Mouse (Mus musculus): Measurements from ENCODE around the gene Slc26a3. TPM values are rescaled to one million over a fixed set of nuclear protein-coding genes. Genes with fewer than 3 reads are reported as not detected.

Slc26a3 gene
- polyA plus RNA-seq (2015; fragmentation: Nextera tagmentation; extraction: Ambion mirVana) = 0.12 and 0.13 TPM in 2 replicates

DNA sequence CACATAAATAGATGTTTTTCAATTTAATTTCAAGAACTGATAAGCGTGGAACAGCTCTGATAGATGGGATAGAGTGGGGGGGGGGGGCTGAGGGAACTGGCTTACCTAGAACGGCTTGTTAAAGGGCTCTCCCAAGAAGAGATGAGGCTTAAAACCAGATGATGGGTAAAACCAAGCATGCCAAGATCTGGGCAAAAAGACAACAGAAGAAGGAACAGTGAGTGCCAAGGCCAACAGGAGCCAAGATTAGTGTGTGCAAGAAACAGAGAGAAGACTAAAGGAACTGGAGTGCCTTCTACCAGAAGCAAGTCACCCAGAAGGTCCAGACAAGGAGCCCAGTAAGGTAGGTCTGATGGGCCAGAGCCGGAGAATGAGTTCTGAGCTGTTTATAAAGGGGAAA, at the start of gene Slc26a3:
Gene Slc26a3 (plus strand): TSS at position 301 of the 400 bp plus-strand sequence.
- no peak within 1 kb of the TSS for H3K9ac ChIP-seq
- H3K4me1 ChIP-seq = no peaks in the 10 kb centered on the region
- 81% methylated on average over 3 of the region's 3 CpGs for WGBS
- H3K36me3 ChIP-seq = no peaks in the 10 kb centered on the region
- no peaks in the 10 kb centered on the region for H3K9me3 ChIP-seq (replicated peaks)
- H3K4me2 ChIP-seq (replicated peaks) = no peak within 1 kb of the TSS
- H3K27ac ChIP-seq (replicated peaks) = no peak within 1 kb of the TSS
- H3K27me3 ChIP-seq = no peaks in the 10 kb centered on the region
- ATAC-seq (ENCODE audit: insufficient number of reproducible peaks, low FRiP score, low TSS enrichment, low read depth) = no peak
- H3K4me3 ChIP-seq (replicated peaks) = no peak within 1 kb of the TSS

DNA sequence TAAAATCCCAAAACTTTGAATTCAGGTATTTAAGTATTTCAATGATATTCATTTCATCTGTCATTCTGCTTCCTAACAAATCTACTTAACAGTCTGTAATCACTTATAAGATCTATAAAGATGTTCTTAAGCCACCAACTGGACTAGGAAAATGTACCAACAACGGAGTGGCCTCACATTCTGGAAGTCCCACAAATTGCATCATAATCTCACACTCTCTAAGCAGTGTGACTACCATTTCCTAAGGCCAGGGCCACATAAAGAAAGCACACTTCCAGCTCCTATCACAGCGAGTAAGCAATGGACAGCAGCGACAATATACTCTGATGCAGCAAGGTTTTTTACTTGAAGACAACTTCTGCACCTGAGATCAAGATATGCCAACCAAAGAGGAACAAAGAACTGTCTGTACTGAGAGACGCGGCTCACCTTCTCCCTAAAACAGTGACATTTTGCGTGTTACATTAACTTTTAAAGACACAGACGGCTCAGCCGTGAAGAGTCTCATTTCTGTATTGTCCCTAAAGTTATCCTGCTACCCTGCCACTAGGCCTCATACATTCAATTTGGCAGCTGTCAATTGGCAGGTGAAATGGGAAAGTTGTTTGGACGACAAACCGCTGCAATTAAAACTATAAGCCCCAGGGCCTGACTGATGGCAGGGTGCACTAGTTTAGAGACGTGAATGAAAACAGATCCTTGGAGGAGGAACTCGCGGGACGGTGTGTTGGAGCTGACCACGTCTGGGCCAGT, 40.3 kb upstream of the Slc26a3 start:
- H3K9ac ChIP-seq = peak overlapping the region; percentile 76
- no peaks in the 10 kb centered on the region for H3K27me3 ChIP-seq
- 24% methylated on average over 15 of the region's 15 CpGs for WGBS
- H3K36me3 ChIP-seq = peaks cover 17% of the 10 kb centered on the region
- peak overlapping the region; percentile 86 for H3K4me3 ChIP-seq (replicated peaks)
- no peaks in the 10 kb centered on the region for H3K9me3 ChIP-seq (replicated peaks)
- H3K27ac ChIP-seq (replicated peaks) = peak overlapping the region; percentile 84
- ATAC-seq (ENCODE audit: insufficient number of reproducible peaks, low FRiP score, low TSS enrichment, low read depth) = no peak
- H3K4me2 ChIP-seq (replicated peaks) = peak overlapping the region; percentile 62
- peaks cover 12% of the 10 kb centered on the region for H3K4me1 ChIP-seq

DNA sequence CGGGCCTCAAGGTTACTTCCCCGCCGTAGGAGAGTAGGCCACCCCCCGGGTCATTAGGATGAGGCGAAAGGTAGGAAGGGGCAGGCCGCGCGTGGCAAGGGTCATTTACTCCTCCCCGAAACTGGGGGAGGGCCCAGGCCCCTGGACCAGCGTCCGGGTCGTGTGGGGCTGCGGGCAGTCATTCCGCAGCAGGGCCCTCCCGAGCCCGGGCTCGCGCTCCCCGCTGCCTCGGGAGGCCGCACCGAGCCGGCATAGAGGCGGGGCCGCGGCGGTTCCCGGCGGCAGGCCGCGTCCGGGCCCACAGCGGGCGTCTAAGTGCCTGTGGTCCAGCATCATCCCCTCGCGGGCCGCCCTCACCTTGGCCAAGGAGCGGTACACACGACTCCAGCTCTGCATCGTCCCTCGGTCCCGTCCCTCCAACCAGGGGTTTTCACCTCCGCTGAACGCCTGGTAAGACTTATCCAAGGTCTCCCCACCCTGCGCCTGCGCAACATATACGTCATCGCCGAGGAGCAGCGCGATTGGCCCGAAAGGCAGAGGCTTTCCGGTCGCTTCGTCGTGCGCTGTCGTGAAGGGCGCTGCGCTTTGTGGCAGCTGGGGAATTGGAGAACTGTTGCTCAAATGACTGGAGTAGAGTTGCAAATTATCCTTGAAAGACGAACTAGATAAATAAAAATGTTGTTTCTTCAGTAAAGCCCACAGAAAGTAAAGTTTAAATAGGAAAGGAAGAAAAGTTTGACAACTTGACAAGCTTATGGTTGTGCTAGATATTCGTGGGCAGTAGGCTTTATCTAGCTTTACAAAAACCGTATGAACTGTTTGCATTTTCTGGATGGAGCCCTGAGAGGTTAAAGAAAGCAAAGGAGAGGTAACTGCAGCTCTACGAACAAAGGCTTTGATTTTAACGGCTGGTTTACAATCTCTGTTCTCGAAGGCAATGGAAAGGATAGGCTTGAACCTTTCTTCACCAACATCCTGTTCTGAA, 39.4 kb upstream of the Slc26a3 start, which contains the start of gene Dld:
Gene Dld (minus strand): TSS at position 510 of the 985 bp plus-strand sequence.
- peak; percentile 97 for ATAC-seq (ENCODE audit: insufficient number of reproducible peaks, low FRiP score, low TSS enrichment, low read depth)
- H3K4me3 ChIP-seq (replicated peaks) = peak within 1 kb of the TSS; percentile 86
- H3K27me3 ChIP-seq = no peaks in the 10 kb centered on the region
- WGBS = 5% methylated on average over 50 of the region's 66 CpGs
- H3K9me3 ChIP-seq (replicated peaks) = no peaks in the 10 kb centered on the region
- peak within 1 kb of the TSS; percentile 62 for H3K4me2 ChIP-seq (replicated peaks)
- peak within 1 kb of the TSS; percentile 76 for H3K9ac ChIP-seq
- peaks cover 12% of the 10 kb centered on the region for H3K4me1 ChIP-seq
- H3K36me3 ChIP-seq = peaks cover 17% of the 10 kb centered on the region
- peak within 1 kb of the TSS; percentile 84 for H3K27ac ChIP-seq (replicated peaks)

DNA sequence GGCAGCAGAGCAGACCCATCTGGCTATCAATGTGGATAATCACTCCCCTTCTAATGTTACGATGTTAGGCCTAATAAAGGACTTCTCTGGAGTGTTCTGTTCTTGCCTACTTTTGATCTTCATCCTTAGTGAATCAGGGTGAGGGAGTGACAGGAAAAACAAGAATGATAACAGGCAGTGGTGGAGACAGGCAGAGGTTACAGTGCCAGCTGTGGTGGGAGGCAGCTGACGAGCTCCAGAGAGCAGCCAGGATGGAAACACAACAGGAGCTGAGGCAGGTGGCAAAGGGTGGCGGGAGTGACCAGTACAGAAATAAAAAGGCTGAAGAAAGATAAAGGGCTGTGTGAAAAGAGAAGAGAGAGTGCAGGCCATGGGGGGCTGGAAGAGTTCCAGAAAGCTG, 24.2 kb upstream of the Slc26a3 start:
- H3K36me3 ChIP-seq = no peaks in the 10 kb centered on the region
- no peaks in the 10 kb centered on the region for H3K9me3 ChIP-seq (replicated peaks)
- no peak overlapping the region for H3K4me2 ChIP-seq (replicated peaks)
- no peak for ATAC-seq (ENCODE audit: insufficient number of reproducible peaks, low FRiP score, low TSS enrichment, low read depth)
- no peaks in the 10 kb centered on the region for H3K4me1 ChIP-seq
- no peak overlapping the region for H3K4me3 ChIP-seq (replicated peaks)
- no peak overlapping the region for H3K9ac ChIP-seq
- H3K27ac ChIP-seq (replicated peaks) = no peak overlapping the region
- 70% methylated on average over 3 of the region's 3 CpGs for WGBS
- H3K27me3 ChIP-seq = no peaks in the 10 kb centered on the region

DNA sequence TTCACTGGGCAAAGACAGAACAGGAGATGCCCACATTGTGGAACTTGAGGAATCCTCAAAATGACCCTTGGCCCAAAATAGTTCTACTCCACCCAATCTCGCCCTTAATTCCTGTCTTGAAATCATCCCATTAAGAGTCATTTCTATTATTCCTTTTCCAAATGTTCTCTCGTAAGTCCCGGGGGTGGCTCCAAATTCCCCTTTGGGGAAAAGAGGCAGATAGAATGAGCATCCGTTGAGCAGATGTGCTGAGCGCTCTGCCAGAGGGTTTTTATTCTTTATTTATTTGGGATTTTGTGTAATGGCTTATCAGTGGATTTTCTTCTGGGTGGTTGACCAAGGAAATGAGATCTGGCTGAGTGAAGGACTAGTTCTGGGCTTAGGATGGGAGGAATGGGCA, 22.9 kb upstream of the Slc26a3 start:
- H3K27ac ChIP-seq (replicated peaks) = no peak overlapping the region
- WGBS = 67% methylated on average over 5 of the region's 5 CpGs
- H3K4me3 ChIP-seq (replicated peaks) = no peak overlapping the region
- no peaks in the 10 kb centered on the region for H3K9me3 ChIP-seq (replicated peaks)
- no peaks in the 10 kb centered on the region for H3K36me3 ChIP-seq
- no peak for ATAC-seq (ENCODE audit: insufficient number of reproducible peaks, low FRiP score, low TSS enrichment, low read depth)
- no peak overlapping the region for H3K9ac ChIP-seq
- H3K27me3 ChIP-seq = no peaks in the 10 kb centered on the region
- H3K4me2 ChIP-seq (replicated peaks) = no peak overlapping the region
- no peaks in the 10 kb centered on the region for H3K4me1 ChIP-seq

DNA sequence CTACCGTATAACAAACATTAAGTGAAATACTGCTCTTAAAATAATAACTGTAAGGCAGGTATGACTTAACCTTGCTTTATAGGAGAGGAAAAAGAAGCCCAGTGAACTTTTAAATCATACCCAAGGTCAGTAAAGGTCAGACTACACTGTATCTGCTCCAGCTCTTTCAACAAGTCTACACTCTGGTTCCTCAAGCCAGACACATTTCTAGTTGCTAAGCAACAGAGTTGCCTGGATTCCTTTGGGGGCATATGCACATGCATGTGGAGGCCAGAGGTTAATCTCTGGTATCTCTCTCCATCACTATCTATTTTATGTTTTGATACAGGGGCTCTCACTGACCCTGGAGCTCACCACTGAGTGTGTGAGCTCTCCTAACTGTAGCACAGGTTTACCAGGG, 21.6 kb upstream of the Slc26a3 start:
- Histone ChIP-seq H3K9ac (no peak overlapping the region), H3K9me3 (replicated peaks) (no peaks in the 10 kb centered on the region), H3K4me3 (replicated peaks) (no peak overlapping the region), H3K4me1 (no peaks in the 10 kb centered on the region), H3K4me2 (replicated peaks) (no peak overlapping the region), H3K27ac (replicated peaks) (no peak overlapping the region), H3K36me3 (no peaks in the 10 kb centered on the region), H3K27me3 (no peaks in the 10 kb centered on the region)
- no peak for ATAC-seq (ENCODE audit: insufficient number of reproducible peaks, low FRiP score, low TSS enrichment, low read depth)
- 81% methylated on average over 1 of the region's 1 CpGs for WGBS

DNA sequence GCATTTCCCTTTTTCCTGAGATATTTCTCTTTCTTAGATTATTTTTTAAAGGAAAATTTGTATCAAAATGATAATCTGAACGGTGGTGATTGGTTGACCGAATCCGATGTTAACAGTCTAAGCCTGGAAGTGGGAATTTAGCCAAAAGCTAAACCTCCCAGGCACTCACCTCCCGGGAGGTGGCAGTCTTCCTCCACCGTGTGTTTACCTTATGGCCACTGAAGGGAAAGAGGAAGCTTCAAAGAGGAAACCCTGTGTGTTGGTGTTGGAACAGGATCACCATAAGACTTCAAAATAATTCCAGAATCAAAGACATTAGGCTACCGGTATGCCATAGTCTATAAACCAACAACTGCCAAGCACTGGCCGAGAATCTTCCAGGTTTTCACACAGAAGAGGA, 21.0 kb upstream of the Slc26a3 start:
- 0 out of 2 replicates have a peak, but pooled peaks cover 3% of the 10 kb centered on the region for H3K4me1 ChIP-seq
- no peaks in the 10 kb centered on the region for H3K27me3 ChIP-seq
- H3K36me3 ChIP-seq = no peaks in the 10 kb centered on the region
- H3K4me3 ChIP-seq (replicated peaks) = no peak overlapping the region
- no peak overlapping the region for H3K4me2 ChIP-seq (replicated peaks)
- H3K27ac ChIP-seq (replicated peaks) = no peak overlapping the region
- H3K9ac ChIP-seq = no peak overlapping the region
- H3K9me3 ChIP-seq (replicated peaks) = no peaks in the 10 kb centered on the region
- WGBS = 81% methylated on average over 7 of the region's 7 CpGs
- ATAC-seq (ENCODE audit: insufficient number of reproducible peaks, low FRiP score, low TSS enrichment, low read depth) = no peak

DNA sequence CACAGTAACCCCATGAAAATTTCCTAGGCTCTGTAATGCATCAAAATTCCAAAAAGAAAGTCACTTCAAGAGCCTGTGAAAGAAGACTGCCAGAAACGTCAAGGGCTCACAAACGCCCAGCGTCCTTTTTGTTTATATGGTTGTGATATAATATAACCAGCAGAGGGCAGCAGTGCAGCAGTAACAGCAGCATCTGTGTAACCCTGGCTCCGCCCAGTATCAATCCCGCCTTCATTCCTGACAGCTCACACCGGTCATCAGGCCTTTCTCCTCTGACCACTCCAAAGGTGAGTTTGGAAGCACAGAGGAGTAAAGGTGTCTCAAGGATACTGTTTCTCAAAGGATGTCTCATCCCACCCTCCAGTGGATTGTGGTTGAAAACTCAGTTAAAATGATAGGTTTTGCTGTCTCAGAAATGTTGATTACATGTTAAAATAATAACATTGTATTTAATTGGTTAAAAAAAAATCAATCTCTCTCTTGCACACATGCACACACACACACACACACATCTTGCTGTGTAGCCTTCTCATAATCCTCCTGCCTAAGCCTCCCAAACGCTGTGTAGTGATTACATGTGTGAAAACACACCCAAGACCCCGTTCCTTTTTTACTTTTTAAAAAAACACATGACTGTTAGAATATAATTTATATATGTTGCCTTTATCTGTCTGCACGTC, 15.9 kb upstream of the Slc26a3 start:
- Histone ChIP-seq H3K27me3 (no peaks in the 10 kb centered on the region), H3K4me3 (replicated peaks) (no peak overlapping the region), H3K4me2 (replicated peaks) (peak overlapping the region; percentile 29; the same call in 1 of the 2 replicates), H3K36me3 (no peaks in the 10 kb centered on the region), H3K9ac (no peak overlapping the region), H3K27ac (replicated peaks) (no peak overlapping the region), H3K9me3 (replicated peaks) (no peaks in the 10 kb centered on the region), H3K4me1 (peaks cover 21% of the 10 kb centered on the region)
- no peak for ATAC-seq (ENCODE audit: insufficient number of reproducible peaks, low FRiP score, low TSS enrichment, low read depth)
- 32% methylated on average over 9 of the region's 9 CpGs for WGBS

DNA sequence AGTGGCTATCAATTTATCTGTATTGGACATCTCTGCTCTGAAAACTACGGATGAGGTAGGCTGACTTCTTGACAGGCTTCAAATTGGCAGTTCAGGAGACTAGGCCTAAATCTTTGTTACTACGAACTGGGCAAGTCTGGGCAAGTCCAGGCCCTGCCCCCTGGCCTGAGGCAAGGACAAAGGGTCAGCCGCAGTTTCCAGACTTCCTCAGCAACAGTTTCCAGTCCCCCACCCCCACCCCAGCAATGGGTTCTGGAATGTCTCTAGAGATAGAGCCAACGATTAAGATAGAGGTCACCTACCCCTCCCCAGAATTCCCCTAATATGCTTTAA, 15.4 kb upstream of the Slc26a3 start:
- Histone ChIP-seq H3K9me3 (replicated peaks) (no peaks in the 10 kb centered on the region), H3K4me3 (replicated peaks) (no peak overlapping the region)
- WGBS = 59% methylated on average over 4 of the region's 4 CpGs

DNA sequence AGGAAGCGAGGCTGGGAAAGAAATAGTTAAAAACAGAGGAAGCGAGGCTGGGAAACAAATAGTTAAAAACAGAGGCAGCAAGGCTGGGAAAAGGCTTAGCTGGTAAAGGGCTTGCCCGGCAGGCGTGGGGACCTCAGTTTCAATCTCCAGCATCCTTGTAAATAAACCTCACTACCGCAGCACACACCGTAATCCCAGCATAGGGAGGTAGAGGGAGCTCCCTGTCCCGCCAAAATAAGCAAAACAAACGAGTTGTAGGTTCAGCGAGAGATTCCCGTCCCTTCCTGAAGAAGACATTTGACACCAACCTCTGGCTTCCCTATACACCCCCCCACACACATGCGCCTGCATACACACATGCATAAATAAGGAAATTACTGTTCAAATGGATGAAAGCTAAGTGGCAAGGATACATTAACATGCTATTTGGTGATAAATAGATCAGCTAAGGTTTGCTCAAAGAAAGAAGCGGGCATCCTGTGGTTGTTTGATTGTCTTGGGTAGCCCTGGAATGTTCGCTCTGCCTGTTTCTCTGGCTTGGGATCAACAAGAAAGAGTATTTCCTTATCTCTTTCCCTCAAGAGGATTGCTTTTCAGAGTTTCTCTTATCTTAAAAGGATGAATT, 14.2 kb upstream of the Slc26a3 start:
- Histone ChIP-seq H3K4me2 (replicated peaks) (peak overlapping the region; percentile 52), H3K9me3 (replicated peaks) (no peaks in the 10 kb centered on the region), H3K27ac (replicated peaks) (no peak overlapping the region), H3K4me1 (peaks cover 21% of the 10 kb centered on the region), H3K27me3 (no peaks in the 10 kb centered on the region), H3K4me3 (replicated peaks) (peak overlapping the region; percentile 29), H3K36me3 (no peaks in the 10 kb centered on the region), H3K9ac (no peak overlapping the region)
- ATAC-seq (ENCODE audit: insufficient number of reproducible peaks, low FRiP score, low TSS enrichment, low read depth) = no peak
- whole genome bisulfite sequencing = 8% methylated on average over 13 of the region's 13 CpGs

More for the DNA sequence above, 15.4 kb upstream of the Slc26a3 start:
- no peak overlapping the region for H3K27ac ChIP-seq (replicated peaks)
- peaks cover 21% of the 10 kb centered on the region for H3K4me1 ChIP-seq
- ATAC-seq (ENCODE audit: insufficient number of reproducible peaks, low FRiP score, low TSS enrichment, low read depth) = no peak
- H3K27me3 ChIP-seq = no peaks in the 10 kb centered on the region
- no peak overlapping the region for H3K9ac ChIP-seq
- H3K4me2 ChIP-seq (replicated peaks) = no peak overlapping the region
- no peaks in the 10 kb centered on the region for H3K36me3 ChIP-seq
